Mouse (Mus musculus) spleen, adult 12 weeks (tissue): ENCODE results near the gene Lhx5.

Source experiments
- DNase-seq: peaks from one replicate; pipeline ENCODE4 v3.0.0; 2022; ENCODE audit warnings: low spot score

Gene Lhx5

GRCm38 (mm10) chr5:120431649-120432485 is at the start of gene Lhx5:
TSS of gene Lhx5 (plus strand) at chr5:120431699.
- DNase-seq = no peak

DNA sequence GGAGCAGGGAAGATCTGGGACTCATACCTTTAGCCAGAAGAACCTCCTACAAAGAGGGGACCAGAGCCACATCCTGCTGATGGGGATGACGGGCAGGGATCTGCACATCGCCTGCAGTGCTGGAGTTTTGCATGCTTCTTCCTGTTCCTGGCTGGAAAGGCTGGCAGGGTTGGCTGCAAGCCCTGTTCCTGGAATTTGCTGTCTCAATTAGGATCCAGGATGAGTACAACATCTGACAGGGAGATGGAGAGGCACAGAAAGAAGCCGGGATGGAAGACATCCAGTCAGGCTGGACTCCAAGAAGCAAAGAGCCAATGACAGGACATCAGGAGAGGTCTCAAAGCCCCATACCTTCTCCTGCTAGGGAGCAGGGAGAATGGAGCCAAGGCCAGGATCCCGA is 45.1 kb upstream of the Lhx5 start:
- DNase-seq = no peak

DNA sequence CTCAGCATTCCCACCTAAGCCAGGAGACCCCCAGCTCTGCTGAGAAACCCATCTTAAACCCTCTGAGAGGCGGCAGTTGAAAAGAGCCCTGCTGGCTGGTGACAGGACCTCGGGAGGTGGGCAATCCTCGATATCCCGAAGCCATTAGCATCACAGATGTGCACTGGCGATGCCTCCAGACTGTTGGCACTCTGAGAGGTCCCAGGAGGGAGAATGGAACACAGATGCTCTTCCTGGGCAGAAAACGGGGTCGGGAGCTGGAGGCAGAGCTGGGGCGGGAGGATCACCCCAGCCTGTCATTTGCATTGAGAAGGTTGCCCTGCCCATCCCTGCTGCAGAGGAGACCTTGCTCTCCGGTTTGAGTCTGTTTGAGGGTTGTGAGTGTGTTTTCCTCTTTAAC is 42.7 kb upstream of the Lhx5 start:
- DNase-seq = no peak

GRCm38 (mm10) chr5:120389973-120390372 is 41.5 kb upstream of the Lhx5 start:
- no peak for DNase-seq

DNA sequence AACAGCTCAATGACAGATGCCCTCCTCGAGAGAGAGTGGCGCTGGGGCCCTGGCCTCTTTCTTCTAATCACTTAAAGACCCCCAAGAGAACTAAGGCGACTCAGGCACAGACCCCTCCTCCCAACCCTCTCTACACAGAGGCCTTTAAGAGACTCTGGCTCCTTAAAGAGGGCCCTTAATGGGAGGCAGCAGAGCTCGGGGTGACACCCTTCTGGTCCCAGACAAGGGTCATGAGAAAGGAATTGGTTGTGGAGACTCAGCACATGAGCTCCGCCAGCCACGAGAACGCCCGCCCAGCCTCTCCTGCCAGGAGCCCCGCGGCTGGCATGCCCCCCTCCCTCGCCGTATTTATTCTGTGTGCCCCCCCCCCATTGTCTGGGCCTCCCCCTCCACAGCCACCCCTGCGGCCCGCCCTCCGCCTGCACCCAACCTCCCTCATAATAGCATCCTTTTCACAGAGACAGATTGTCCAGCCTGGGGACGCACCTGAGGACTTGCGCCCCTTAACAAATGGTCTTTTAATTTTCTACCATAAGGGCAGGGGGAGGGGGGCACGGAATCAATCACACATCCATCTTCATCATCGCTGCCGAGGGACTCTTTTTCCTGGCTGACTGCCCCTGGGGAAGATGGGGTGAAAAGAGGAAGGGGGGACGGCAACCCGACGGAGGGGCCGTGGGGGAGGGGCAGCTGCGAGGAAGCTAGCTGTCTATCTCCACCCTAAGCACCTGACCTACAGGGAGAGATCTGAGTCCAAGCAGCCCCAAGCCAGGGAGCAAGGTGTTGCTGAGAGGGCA is 37.4 kb upstream of the Lhx5 start:
- no peak for DNase-seq

DNA sequence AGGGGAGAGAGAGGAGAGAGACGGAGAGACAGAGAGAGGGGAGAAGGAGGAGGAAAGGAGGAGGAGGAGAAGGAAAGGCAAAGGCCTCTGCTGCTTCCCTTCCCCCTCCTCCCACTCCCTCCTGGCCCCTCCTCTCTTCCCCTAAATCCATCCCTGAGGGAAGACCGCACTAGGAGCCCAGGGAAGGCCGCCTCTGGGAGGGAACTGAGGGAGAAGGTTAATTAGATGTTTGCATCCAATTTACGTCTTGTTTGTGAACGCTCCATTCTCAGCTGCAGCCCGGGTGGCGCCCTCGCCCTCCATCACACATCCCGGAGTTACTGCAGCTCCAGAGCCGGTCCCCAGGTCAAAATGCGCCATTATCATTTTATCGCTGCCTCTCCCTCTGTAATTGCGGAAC is 33.5 kb upstream of the Lhx5 start:
- DNase-seq = no peak

GRCm38 (mm10) chr5:120404831-120405591 is 26.5 kb upstream of the Lhx5 start:
- no peak for DNase-seq

DNA sequence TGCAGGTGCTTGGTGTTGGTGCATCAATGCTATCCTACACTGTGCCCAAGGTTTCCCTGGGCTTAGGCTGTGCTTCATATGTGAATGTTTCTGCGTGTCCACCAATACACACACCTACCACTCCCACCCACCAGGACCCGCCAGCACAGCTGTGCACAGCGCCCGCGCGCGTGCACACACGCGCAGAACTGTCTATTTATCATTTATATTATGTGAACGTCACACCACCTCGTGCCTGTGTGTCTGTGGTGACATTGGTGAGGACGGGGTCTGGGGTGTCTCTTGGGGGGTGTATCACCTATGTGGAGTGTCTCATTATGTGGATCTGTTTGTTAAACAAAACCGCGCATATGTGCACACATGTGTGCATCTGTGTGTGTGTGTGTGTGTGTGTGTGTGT is 22.6 kb upstream of the Lhx5 start:
- DNase-seq = no peak

- DNase-seq = no peak
These were observed 21.8 kb upstream of the Lhx5 start for GRCm38 (mm10) chr5:120409385-120410378.

DNA sequence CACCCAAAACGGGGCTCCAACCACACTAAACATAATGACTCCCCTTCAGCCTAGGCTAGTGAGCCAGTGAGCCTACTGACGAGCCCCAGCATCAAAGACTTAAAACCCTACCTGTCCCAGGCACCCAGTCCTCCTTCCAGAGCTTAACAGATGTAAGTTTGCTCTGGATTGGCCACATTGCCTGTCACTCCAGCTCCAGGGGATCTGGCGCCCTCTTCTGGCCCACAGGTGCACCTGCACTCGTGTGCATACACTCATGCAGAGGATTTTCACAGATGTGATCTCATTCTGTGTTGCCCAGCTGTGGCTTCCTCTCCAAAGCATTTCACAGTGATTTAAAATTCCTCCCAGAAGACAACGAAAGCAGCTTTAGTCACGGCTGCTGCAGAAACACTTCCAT is 18.1 kb upstream of the Lhx5 start:
- no peak for DNase-seq

GRCm38 (mm10) chr5:120420106-120420505 is 11.4 kb upstream of the Lhx5 start:
- DNase-seq = no peak

DNA sequence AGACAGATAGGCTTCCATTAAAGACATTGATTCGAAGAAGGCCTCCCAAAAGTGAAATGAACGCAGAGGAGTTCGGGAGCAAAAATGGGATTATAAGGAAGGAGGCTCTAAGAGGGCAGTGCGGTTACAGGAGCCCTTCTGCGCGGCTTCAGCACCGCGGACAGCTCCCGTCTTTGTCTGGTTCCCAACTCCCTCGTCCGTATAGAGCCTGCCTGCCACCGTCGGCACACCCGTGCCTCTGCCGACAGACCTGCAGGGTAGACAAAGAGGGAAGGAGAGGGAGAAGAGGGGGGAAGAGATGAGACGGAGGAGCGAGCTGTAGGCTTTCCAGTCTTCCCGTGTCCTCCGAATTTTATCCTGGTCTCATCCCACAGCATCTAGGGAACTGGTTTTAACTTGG is 7.5 kb upstream of the Lhx5 start:
- no peak for DNase-seq

DNA sequence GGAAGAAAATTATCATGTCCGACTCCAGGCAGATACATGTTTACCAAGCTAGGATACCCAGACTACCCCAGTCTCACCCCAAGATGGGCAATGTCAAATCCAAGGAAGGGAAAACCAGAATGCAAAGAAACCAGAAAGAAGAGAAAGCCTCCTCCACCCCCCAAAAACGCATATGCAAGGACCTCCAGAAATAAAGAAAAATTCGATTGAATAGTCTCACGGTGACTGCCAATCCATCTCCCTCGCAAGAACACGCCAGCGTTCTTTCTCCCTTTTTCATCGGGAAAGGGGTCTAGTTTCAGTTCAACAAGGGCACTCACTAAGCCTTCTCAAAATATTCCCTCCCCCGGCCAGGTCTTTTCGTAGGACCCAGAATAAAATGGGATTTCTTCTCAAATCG is 6.8 kb upstream of the Lhx5 start:
- DNase-seq = no peak

- DNase-seq = no peak
These were observed 5.8 kb upstream of the Lhx5 start for GRCm38 (mm10) chr5:120425711-120426110.

GRCm38 (mm10) chr5:120426572-120426971 is 4.9 kb upstream of the Lhx5 start:
- no peak for DNase-seq

DNA sequence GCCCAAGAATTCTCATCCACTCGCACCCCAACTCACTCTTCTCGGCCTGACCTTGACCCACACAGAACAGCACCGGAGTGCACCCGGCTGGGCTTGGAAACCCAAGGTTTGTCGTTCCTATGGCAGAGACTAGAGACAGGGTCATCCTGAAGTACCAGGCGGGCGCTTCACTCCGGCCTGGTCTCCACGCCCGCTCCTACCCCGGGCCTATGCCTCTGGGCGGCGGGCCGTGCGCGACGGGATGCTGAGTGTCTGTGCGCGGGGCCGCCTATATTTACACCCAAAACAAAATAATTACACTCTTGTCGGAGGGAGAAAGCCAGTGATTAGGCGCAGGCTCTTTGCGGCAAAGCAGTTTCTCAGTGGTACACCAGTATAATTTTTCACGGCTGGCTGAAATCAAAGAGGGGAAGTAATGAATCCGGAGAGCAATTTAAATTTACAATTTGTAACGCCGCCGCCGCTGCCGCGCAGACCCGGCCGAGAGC is 4.0 kb upstream of the Lhx5 start:
- no peak for DNase-seq

GRCm38 (mm10) chr5:120428189-120428838 is 3.2 kb upstream of the Lhx5 start:
- no peak for DNase-seq

DNA sequence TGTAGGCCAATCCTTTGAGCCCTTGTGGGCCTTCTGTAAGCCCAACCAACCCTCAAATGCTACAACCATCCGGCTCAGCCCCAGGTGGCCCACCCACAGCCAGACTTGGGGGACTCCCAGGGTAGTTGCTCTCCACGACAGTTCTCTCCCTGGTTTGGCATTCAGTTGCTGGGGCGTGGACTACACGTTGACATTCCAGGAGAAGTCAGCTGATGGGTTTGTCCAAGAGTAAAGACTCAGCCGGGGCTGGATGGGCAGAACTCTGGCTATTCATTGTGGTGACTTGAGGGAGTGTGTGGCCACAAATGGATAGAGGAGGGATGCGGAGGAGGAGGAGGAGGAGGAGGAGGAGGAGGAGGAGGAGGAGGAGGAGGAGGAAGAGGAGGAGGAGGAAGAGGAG is 2.5 kb upstream of the Lhx5 start:
- DNase-seq = no peak

DNA sequence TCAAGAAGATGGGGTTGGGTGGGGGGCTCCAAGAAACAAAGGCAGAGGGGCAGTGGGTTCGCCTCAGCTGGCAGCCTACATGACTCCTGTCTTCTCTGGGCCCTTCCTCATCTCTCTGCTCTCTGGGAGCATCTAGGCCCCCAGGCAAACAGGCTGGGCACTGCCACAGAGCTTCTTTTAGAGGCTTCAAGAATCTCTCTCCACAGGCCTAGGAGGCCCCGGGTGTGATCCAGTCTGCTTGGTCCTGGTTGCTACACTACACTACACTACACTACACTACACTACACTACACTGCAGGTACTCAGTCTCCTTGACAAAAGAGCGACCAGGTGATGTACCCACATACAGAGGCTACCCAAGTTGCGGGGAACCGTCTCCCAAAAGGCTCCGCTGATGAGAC is 1.8 kb upstream of the Lhx5 start:
- DNase-seq = no peak

DNA sequence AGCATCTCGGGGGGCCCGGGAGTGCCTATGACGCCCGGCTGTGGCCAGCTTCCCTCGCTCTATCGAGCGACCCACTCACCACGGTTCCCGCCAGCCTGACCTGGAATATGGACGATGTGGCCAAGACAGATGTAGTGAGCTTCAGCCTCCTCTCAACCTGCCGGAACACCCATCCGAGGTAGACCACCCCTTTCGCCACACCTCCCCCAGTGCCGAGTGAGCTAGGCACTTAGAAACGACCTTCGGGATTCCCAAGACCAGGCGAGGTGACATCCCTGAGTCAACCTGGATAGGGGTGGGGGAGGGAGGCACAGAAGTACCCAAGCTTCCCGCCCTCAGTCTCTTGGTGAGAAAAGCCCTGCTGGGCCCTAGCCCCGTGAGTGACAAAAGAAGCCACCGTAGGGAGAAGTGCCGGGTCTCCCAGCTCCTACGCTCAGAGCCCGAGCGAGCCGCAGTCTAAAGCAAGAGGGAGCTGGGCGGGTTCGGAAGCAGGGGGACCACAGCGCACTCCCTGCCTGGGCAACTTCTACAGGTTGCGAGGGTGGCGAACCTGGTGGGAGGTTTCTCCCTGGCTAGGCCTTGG is 407 bp upstream of the Lhx5 start:
- no peak for DNase-seq
